Mouse (Mus musculus) small intestine, adult 2 months (tissue): ENCODE data around the gene Fam71e1.

ENCODE experiments used
- CTCF ChIP-seq: fragments of 200-500 bp; IDR thresholded peaks from 2 replicates; pipeline ENCODE4 v1.5.1; 2012; ENCODE audit warnings: low read depth, mild to moderate bottlenecking, control low read depth, inconsistent platforms, low read length, moderate library complexity, mixed read lengths; ENCODE audit not compliant: insufficient replicate concordance, insufficient read length; ENCODE audit errors: extremely low read depth
- POLR2A ChIP-seq: fragments of 200-500 bp; IDR thresholded peaks from 2 replicates; pipeline ENCODE4 v1.6.1; 2012; ENCODE audit warnings: low read depth, mild to moderate bottlenecking, control low read depth, inconsistent platforms, low read length, moderate library complexity

- TF ChIP-seq CTCF: no peak
- TF ChIP-seq POLR2A: no peak
Measured at GRCm38 (mm10) chr7:44490281-44490680, 6.1 kb upstream of the Fam71e1 start.
